Mouse (Mus musculus) lung, embryonic 14.5 days (tissue): ENCODE results near the gene Cntn5. TPM values are rescaled to one million over a fixed set of nuclear protein-coding genes. Genes with fewer than 3 reads are reported as not detected.
A peak's percentile ranks its signal among the peaks of the same experiment; 100 is the strongest.

Source experiments
- ATAC-seq: fragments of 200-750 bp; cut with Nextera tagmentation; 2 replicates; pipeline ENCODE4 v1.8.0; 2017; ENCODE audit warnings: mild to moderate bottlenecking, moderate TSS enrichment, moderate library complexity; ENCODE audit not compliant: insufficient read depth
- DNase-seq: peaks from one replicate; pipeline ENCODE4 v3.0.0-alpha.2; 2015
- H3K27ac ChIP-seq: fragments of 300-500 bp; sonication (generic); 2 replicates; pipeline ENCODE4 v1.5.1; 2014; ENCODE audit warnings: low read depth, mild to moderate bottlenecking, moderate library complexity
- H3K27me3 ChIP-seq: fragments of 300-500 bp; sonication (generic); 2 replicates; pipeline ENCODE4 v1.6.1; 2014; ENCODE audit warnings: low read length, control low read depth; ENCODE audit not compliant: insufficient read depth
- H3K36me3 ChIP-seq: fragments of 300-500 bp; sonication (generic); 2 replicates; pipeline ENCODE4 v1.6.1; 2014; ENCODE audit warnings: control low read depth; ENCODE audit not compliant: insufficient read depth
- H3K4me1 ChIP-seq: fragments of 300-500 bp; sonication (generic); 2 replicates; pipeline ENCODE4 v1.6.1; 2014; ENCODE audit warnings: antibody characterized with exemption, control low read depth; ENCODE audit not compliant: insufficient read depth
- H3K4me2 ChIP-seq: fragments of 300-500 bp; sonication (generic); 2 replicates; pipeline ENCODE4 v1.6.1; 2014; ENCODE audit warnings: mild to moderate bottlenecking
- H3K4me3 ChIP-seq: fragments of 300-500 bp; sonication (generic); 2 replicates; pipeline ENCODE4 v1.5.1; 2014; ENCODE audit warnings: low read depth, low read length
- H3K9ac ChIP-seq: fragments of 300-500 bp; sonication (generic); 2 replicates; pipeline ENCODE4 v1.6.1; 2014
- H3K9me3 ChIP-seq: fragments of 300-500 bp; sonication (generic); 2 replicates; pipeline ENCODE4 v1.6.1; 2016; ENCODE audit warnings: low read depth, low read length, control low read depth
- CTCF ChIP-seq: IDR thresholded peaks from 2 replicates; pipeline ENCODE4 v1.5.1; 2016; ENCODE audit warnings: antibody characterized with exemption, low read depth
- WGBS: fragments of 180-500 bp; shearing (Covaris S2); extraction: QIAGEN DNeasy Blood & Tissue Kit; methylation state at CpG from one replicate; pipeline ENCODE4 v1.1.7; 2014; 5-methylcytosine and 5-hydroxymethylcytosine counted together
- polyA plus RNA-seq: library from polyadenylated mRNA; unstranded; fragments of >200 nt; fragmentation: Nextera tagmentation; extraction: Ambion mirVana; gene quantifications from 2 replicates; pipeline ENCODE4 v1.2.1, GENCODE M21; 2014

Cntn5 gene
- polyA plus RNA-seq, 1 experiment from 2014 or later, result not detected

- H3K4me1 ChIP-seq, result no peaks in the 10 kb centered on the region
- H3K9me3 ChIP-seq, result no peaks in the 10 kb centered on the region
- no peak for ATAC-seq
- no peak for DNase-seq
- no peaks in the 10 kb centered on the region for H3K36me3 ChIP-seq
- TF ChIP-seq CTCF, result no peak
- H3K9ac ChIP-seq, result no peak overlapping the region
- no peak overlapping the region for H3K4me2 ChIP-seq
- no peaks in the 10 kb centered on the region for H3K27me3 ChIP-seq
- H3K27ac ChIP-seq, result no peak overlapping the region
- H3K4me3 ChIP-seq, result no peak overlapping the region
These were observed 492.5 kb downstream of the Cntn5 start for GRCm38 (mm10) chr9:10412075-10412474.

- WGBS, result 41% methylated on average over 7 of the region's 7 CpGs
- no peak overlapping the region for H3K9ac ChIP-seq
- H3K4me2 ChIP-seq, result no peak overlapping the region
- TF ChIP-seq CTCF, result no peak
- no peak overlapping the region for H3K27ac ChIP-seq
- H3K36me3 ChIP-seq, result no peaks in the 10 kb centered on the region
- no peak for ATAC-seq
- H3K9me3 ChIP-seq, result no peaks in the 10 kb centered on the region
- H3K27me3 ChIP-seq, result no peaks in the 10 kb centered on the region
- H3K4me1 ChIP-seq, result no peaks in the 10 kb centered on the region
- peak; percentile 3 for DNase-seq
- H3K4me3 ChIP-seq, result no peak overlapping the region
These were observed 504.5 kb downstream of the Cntn5 start for GRCm38 (mm10) chr9:10400099-10400498.

- Histone ChIP-seq H3K9ac (no peak overlapping the region), H3K36me3 (no peaks in the 10 kb centered on the region), H3K27me3 (no peaks in the 10 kb centered on the region), H3K9me3 (no peaks in the 10 kb centered on the region), H3K27ac (no peak overlapping the region), H3K4me2 (no peak overlapping the region), H3K4me3 (no peak overlapping the region), H3K4me1 (no peaks in the 10 kb centered on the region)
- DNase-seq (no peak), ATAC-seq (no peak)
- WGBS, result 77% methylated on average over 2 of the region's 2 CpGs
- no peak for TF ChIP-seq CTCF
These were observed 514.7 kb downstream of the Cntn5 start for GRCm38 (mm10) chr9:10389863-10390262.

GRCm38 (mm10) chr9:10384455-10384854, 520.1 kb downstream of the Cntn5 start:
- H3K4me2 ChIP-seq, result no peak overlapping the region
- no peak overlapping the region for H3K9ac ChIP-seq
- H3K27ac ChIP-seq, result no peak overlapping the region
- no peaks in the 10 kb centered on the region for H3K36me3 ChIP-seq
- no peak for DNase-seq
- H3K4me3 ChIP-seq, result no peak overlapping the region
- H3K27me3 ChIP-seq, result no peaks in the 10 kb centered on the region
- WGBS, result 41% methylated on average over 1 of the region's 1 CpGs
- TF ChIP-seq CTCF, result no peak
- H3K4me1 ChIP-seq, result no peaks in the 10 kb centered on the region
- H3K9me3 ChIP-seq, result no peaks in the 10 kb centered on the region
- no peak for ATAC-seq

- ATAC-seq (no peak), DNase-seq (no peak)
- Histone ChIP-seq H3K36me3 (no peaks in the 10 kb centered on the region), H3K27me3 (no peaks in the 10 kb centered on the region), H3K4me1 (no peaks in the 10 kb centered on the region), H3K27ac (no peak overlapping the region), H3K4me2 (no peak overlapping the region), H3K9me3 (no peaks in the 10 kb centered on the region), H3K9ac (no peak overlapping the region), H3K4me3 (no peak overlapping the region)
- no peak for TF ChIP-seq CTCF
These were observed 521.4 kb downstream of the Cntn5 start for GRCm38 (mm10) chr9:10383140-10383539.

GRCm38 (mm10) chr9:10381701-10382100, 522.9 kb downstream of the Cntn5 start:
- H3K36me3 ChIP-seq, result no peaks in the 10 kb centered on the region
- H3K9ac ChIP-seq, result no peak overlapping the region
- H3K27me3 ChIP-seq, result no peaks in the 10 kb centered on the region
- no peak for TF ChIP-seq CTCF
- no peaks in the 10 kb centered on the region for H3K9me3 ChIP-seq
- H3K4me1 ChIP-seq, result no peaks in the 10 kb centered on the region
- ATAC-seq (no peak), DNase-seq (no peak)
- H3K27ac ChIP-seq, result no peak overlapping the region
- no peak overlapping the region for H3K4me2 ChIP-seq
- H3K4me3 ChIP-seq, result no peak overlapping the region
- WGBS, result 92% methylated on average over 4 of the region's 4 CpGs

- no peaks in the 10 kb centered on the region for H3K4me1 ChIP-seq
- H3K9ac ChIP-seq, result no peak overlapping the region
- H3K27ac ChIP-seq, result no peak overlapping the region
- H3K4me3 ChIP-seq, result no peak overlapping the region
- no peaks in the 10 kb centered on the region for H3K27me3 ChIP-seq
- no peaks in the 10 kb centered on the region for H3K36me3 ChIP-seq
- TF ChIP-seq CTCF, result no peak
- no peak for DNase-seq
- ATAC-seq, result no peak
- H3K4me2 ChIP-seq, result no peak overlapping the region
- no peaks in the 10 kb centered on the region for H3K9me3 ChIP-seq
These were observed 528.3 kb downstream of the Cntn5 start for GRCm38 (mm10) chr9:10376261-10376660.

- H3K9me3 ChIP-seq, result no peaks in the 10 kb centered on the region
- no peak for ATAC-seq
- H3K4me3 ChIP-seq, result no peak overlapping the region
- WGBS, result 62% methylated on average over 5 of the region's 5 CpGs
- TF ChIP-seq CTCF, result no peak
- H3K27ac ChIP-seq, result no peak overlapping the region
- no peak overlapping the region for H3K4me2 ChIP-seq
- H3K4me1 ChIP-seq, result no peaks in the 10 kb centered on the region
- DNase-seq, result no peak
- H3K9ac ChIP-seq, result no peak overlapping the region
- H3K36me3 ChIP-seq, result no peaks in the 10 kb centered on the region
- H3K27me3 ChIP-seq, result no peaks in the 10 kb centered on the region
These were observed 535.6 kb downstream of the Cntn5 start for GRCm38 (mm10) chr9:10368971-10369370.
